Mouse (Mus musculus) intestine, embryonic 14.5 days (tissue): ENCODE measurements around the gene Olfr510. TPM values are rescaled to one million over a fixed set of nuclear protein-coding genes. Genes with fewer than 3 reads are reported as not detected.
"Not testable (repeated sequence)": the region's sequence is repeated elsewhere in the genome, so short reads cannot be mapped to it uniquely, and the experiment has no call there.

Experiments used
- ATAC-seq: fragments of 200-750 bp; cut with Nextera tagmentation; replicated peaks from 2 replicates; pipeline ENCODE4 v1.8.0; 2017; ENCODE audit warnings: low read depth, moderate number of reproducible peaks, moderate TSS enrichment, moderate library complexity; ENCODE audit not compliant: low FRiP score, low TSS enrichment
- DNase-seq: peaks from one replicate; pipeline ENCODE4 v3.0.0-alpha.2; 2018; ENCODE audit warnings: low spot score
- H3K27ac ChIP-seq: fragments of 300-500 bp; sonication (generic); 2 replicates; pipeline ENCODE4 v1.5.1; 2014; ENCODE audit warnings: low read depth, mild to moderate bottlenecking, control low read depth
- H3K27me3 ChIP-seq: fragments of 300-500 bp; sonication (generic); replicated peaks from 2 replicates; pipeline ENCODE4 v1.6.1; 2014; ENCODE audit warnings: low read length, control low read depth; ENCODE audit not compliant: control insufficient read depth, insufficient read depth
- H3K36me3 ChIP-seq: fragments of 300-500 bp; sonication (generic); 2 replicates; pipeline ENCODE4 v1.6.1; 2014; ENCODE audit warnings: low read length, control low read depth; ENCODE audit not compliant: control insufficient read depth, insufficient read depth
- H3K4me1 ChIP-seq: fragments of 300-500 bp; sonication (generic); replicated peaks from 2 replicates; pipeline ENCODE4 v1.6.1; 2014; ENCODE audit warnings: low read length, control low read depth, mixed read lengths; ENCODE audit not compliant: control insufficient read depth, insufficient read depth
- H3K4me2 ChIP-seq: fragments of 300-500 bp; sonication (generic); 2 replicates; pipeline ENCODE4 v1.6.1; 2014; ENCODE audit warnings: low read length
- H3K4me3 ChIP-seq: fragments of 300-500 bp; sonication (generic); 2 replicates; pipeline ENCODE4 v1.5.1; 2014; ENCODE audit warnings: low read depth, low read length, control low read depth, mixed read lengths
- H3K9ac ChIP-seq: fragments of 300-500 bp; sonication (generic); 2 replicates; pipeline ENCODE4 v1.6.1; 2014; ENCODE audit warnings: mild to moderate bottlenecking, low read length
- H3K9me3 ChIP-seq: fragments of 300-500 bp; sonication (generic); 2 replicates; pipeline ENCODE4 v1.6.1; 2016; ENCODE audit warnings: low read length, control low read depth; ENCODE audit not compliant: control insufficient read depth
- WGBS: fragments of 180-500 bp; shearing (Covaris S2); extraction: QIAGEN DNeasy Blood & Tissue Kit; methylation state at CpG from one replicate; pipeline ENCODE4 v1.1.7; 2014; 5-methylcytosine and 5-hydroxymethylcytosine counted together
- polyA plus RNA-seq: library from polyadenylated mRNA; unstranded; fragments of >200 nt; fragmentation: Nextera tagmentation; extraction: Ambion mirVana; gene quantifications from 2 replicates; pipeline ENCODE4 v1.2.1, GENCODE M21; 2014

Olfr510 gene
- not detected in 2 replicates for polyA plus RNA-seq

DNA sequence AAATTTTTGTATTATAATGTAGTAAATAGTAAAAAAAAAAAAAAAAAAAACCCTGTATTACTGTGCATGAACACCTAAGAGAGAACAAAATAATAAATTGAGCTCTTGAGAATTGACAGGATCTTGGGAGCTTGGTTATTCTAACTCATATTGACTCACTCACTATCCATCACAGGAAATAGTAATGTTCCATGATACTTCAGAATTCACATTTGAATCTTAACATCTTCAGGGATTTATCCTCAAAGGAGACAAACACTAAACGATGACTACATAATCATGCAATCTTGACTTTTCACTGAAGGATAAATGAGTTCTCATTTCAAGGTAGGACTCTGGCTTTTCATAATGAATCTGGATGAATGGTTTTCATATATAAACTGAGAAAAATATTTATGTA lies at the start of gene Olfr510:
Gene Olfr510, plus strand, starts transcription at position 301 of the 400 bp plus-strand sequence.
- no peaks in the 10 kb centered on the region for H3K27me3 ChIP-seq
- H3K9me3 ChIP-seq = no peaks in the 10 kb centered on the region
- H3K4me3 ChIP-seq = no peak within 1 kb of the TSS
- no peaks in the 10 kb centered on the region for H3K4me1 ChIP-seq
- H3K4me2 ChIP-seq = no peak within 1 kb of the TSS
- no peak for DNase-seq
- H3K9ac ChIP-seq = no peak within 1 kb of the TSS
- no peak for ATAC-seq
- no peaks in the 10 kb centered on the region for H3K36me3 ChIP-seq
- H3K27ac ChIP-seq = no peak within 1 kb of the TSS
- 92% methylated on average over 1 of the region's 1 CpGs for WGBS

DNA sequence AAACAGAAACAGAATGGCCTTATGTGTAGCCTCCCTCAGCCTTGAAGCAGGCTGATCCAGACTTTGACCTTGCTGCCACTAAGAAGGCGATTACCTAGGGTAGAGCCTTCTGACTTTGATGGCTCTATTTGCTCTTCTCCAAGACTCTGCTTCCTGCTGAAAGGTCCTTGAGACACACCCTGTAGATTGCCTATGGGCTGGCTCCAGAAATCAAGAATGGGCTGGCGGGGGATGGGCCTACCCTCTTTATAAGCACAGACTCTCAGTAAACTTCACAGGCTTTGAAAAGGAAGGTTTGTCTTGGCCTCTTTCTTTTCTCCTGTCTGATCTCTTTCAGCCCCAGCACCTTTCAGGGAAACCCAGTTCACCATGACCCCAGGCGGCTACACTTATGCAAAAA lies 49.4 kb upstream of the Olfr510 start:
- H3K27ac ChIP-seq, H3K9ac ChIP-seq, H3K4me3 ChIP-seq, H3K27me3 ChIP-seq, H3K36me3 ChIP-seq, H3K4me1 ChIP-seq, H3K9me3 ChIP-seq, H3K4me2 ChIP-seq: not testable (repeated sequence)
- WGBS = 61% methylated on average over 3 of the region's 3 CpGs
- peak; percentile 51 for DNase-seq
- ATAC-seq = peak; percentile 87

DNA sequence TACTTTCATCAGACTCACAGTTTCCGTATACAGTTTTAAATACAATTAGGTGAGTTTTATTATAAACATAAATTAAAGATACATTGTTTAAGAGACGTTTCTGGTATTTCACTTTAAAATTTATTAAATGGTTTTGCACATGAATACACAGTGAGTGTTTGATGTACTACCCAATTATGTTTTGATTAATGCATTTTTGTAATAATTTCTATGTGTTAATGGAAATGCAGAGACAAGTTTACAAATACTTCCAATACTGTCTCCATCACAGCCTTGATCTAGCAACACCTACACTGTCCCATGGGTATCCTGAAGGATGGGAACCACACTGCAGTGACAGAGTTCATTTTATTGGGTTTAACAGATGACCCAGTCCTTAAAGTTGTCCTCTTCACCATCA lies 44.7 kb upstream of the Olfr510 start, which contains the start of gene Olfr507:
Gene Olfr507, plus strand, starts transcription at position 301 of the 400 bp plus-strand sequence.
- no peaks in the 10 kb centered on the region for H3K9me3 ChIP-seq
- H3K4me2 ChIP-seq = no peak within 1 kb of the TSS
- ATAC-seq (no peak), DNase-seq (no peak)
- no peak within 1 kb of the TSS for H3K9ac ChIP-seq
- no peak within 1 kb of the TSS for H3K4me3 ChIP-seq
- no peaks in the 10 kb centered on the region for H3K4me1 ChIP-seq
- no peak within 1 kb of the TSS for H3K27ac ChIP-seq
- WGBS = 77% methylated on average over 2 of the region's 2 CpGs
- no peaks in the 10 kb centered on the region for H3K36me3 ChIP-seq
- no peaks in the 10 kb centered on the region for H3K27me3 ChIP-seq

DNA sequence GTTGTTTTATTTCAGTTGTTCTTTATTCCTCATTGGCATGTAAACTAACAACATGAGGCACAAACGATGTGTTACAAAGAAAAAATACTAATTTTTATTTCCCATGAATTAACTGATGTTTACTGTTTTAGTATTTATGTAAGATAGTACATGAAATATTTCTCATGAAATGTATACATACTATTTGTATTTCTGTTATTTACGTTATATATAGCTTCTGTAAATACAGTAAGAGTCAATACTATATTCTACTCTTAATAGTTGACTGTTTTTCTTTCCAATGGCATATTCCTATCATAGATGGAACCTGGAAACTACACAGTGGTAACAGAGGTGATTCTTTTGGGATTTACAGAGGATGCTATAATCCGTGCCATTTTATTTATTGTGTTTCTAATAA lies 36.5 kb upstream of the Olfr510 start, which contains the start of gene Olfr508:
Gene Olfr508, plus strand, starts transcription at position 301 of the 400 bp plus-strand sequence.
- Histone ChIP-seq H3K9me3 (no peaks in the 10 kb centered on the region), H3K27ac (no peak within 1 kb of the TSS), H3K36me3 (no peaks in the 10 kb centered on the region), H3K27me3 (no peaks in the 10 kb centered on the region), H3K4me1 (no peaks in the 10 kb centered on the region), H3K4me3 (no peak within 1 kb of the TSS), H3K9ac (no peak within 1 kb of the TSS), H3K4me2 (no peak within 1 kb of the TSS)
- ATAC-seq (no peak), DNase-seq (no peak)
- 82% methylated on average over 3 of the region's 3 CpGs for WGBS

DNA sequence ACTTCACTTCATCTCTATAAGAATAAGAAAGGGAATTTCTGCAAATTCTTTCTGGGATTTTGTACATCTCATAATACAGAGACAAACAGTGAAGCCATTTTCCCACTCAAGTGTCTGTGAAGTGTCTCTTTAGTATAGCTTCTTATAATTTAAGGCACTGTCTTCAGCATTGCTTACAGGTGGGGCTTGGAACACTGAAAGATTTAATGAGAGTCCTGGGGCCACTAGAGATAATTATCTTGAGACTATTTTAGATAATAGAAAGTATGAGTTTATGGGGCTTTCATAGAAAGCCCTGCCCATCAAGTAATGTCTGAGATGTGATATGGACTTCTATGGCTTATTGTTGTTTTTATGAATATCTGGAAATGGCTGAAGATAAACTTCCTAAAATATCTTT lies 14.4 kb upstream of the Olfr510 start, which contains the start of gene Olfr509:
Gene Olfr509, minus strand, starts transcription at position 101 of the 400 bp plus-strand sequence.
- ATAC-seq (no peak), DNase-seq (no peak)
- no peak within 1 kb of the TSS for H3K9ac ChIP-seq
- H3K4me2 ChIP-seq = no peak within 1 kb of the TSS
- H3K27me3 ChIP-seq = no peaks in the 10 kb centered on the region
- no peaks in the 10 kb centered on the region for H3K36me3 ChIP-seq
- H3K9me3 ChIP-seq = 0 out of 2 replicates have a peak, but pooled peaks cover 2% of the 10 kb centered on the region
- no peak within 1 kb of the TSS for H3K27ac ChIP-seq
- no peaks in the 10 kb centered on the region for H3K4me1 ChIP-seq
- no peak within 1 kb of the TSS for H3K4me3 ChIP-seq

DNA sequence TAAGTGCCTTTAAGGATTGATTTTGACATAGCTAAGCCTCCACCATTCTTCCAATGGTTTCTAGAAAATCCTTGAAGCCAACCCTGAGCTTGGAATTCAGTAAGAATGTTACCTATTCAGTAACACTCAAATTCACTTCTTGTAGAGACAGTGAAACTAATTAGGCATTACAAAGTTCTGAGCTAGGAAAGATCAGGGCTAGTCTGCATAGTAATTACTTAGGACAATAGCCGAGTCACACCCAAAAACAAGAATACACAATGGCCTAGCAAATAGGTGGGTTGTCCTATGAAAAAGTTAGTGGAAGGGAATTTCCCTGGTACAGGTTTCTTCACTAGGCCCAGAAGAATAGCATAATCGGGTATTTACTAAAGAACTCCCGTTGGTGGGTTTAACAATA lies 3.8 kb upstream of the Olfr510 start:
- no peak overlapping the region for H3K4me3 ChIP-seq
- no peak for ATAC-seq
- no peak overlapping the region for H3K9ac ChIP-seq
- H3K4me1 ChIP-seq = no peaks in the 10 kb centered on the region
- H3K4me2 ChIP-seq = no peak overlapping the region
- 86% methylated on average over 3 of the region's 3 CpGs for WGBS
- no peaks in the 10 kb centered on the region for H3K27me3 ChIP-seq
- H3K27ac ChIP-seq = no peak overlapping the region
- no peak for DNase-seq
- H3K9me3 ChIP-seq = no peaks in the 10 kb centered on the region
- H3K36me3 ChIP-seq = no peaks in the 10 kb centered on the region

DNA sequence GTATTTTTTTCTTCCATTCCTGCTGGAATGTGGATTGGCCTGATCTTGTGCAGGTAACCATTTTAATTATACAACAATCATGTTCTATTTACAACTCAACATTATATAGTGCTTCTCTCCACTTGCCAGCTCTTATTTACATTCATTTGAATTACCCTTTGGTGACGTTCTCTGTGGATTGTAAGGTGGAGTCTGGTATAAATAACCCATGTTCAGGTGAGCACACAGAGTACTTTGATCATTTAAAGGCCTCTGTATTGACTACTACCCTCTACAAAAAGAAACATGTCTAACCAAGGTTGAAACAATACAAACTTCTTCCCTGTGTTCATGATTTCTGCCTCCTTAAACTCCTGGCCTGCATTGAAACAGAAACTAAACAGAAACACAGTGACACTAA lies 4.8 kb downstream of the Olfr510 start:
- DNase-seq (no peak), ATAC-seq (no peak)
- no peak overlapping the region for H3K4me2 ChIP-seq
- no peak overlapping the region for H3K9ac ChIP-seq
- no peaks in the 10 kb centered on the region for H3K27me3 ChIP-seq
- no peaks in the 10 kb centered on the region for H3K4me1 ChIP-seq
- H3K36me3 ChIP-seq = no peaks in the 10 kb centered on the region
- WGBS = 62% methylated on average over 1 of the region's 1 CpGs
- H3K9me3 ChIP-seq = no peaks in the 10 kb centered on the region
- no peak overlapping the region for H3K4me3 ChIP-seq
- H3K27ac ChIP-seq = no peak overlapping the region

DNA sequence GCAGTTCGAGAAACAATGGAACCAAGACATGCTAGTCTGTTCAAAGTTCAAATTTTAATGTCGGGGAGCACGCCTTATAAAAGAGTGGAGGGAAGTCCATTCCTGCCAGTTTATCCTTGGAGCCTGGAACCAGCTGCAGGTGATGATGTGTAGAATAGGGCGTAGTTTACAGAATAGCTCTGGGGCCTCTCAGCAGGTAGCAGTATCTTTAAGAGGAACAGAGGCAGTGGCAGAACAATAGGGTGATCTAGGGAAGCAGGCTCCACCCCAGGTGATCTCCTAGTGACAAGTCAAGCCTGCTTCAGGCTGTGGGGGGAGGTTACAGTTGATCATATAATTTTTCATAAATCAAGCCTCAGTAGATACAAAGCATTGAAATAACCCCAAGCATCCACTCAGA lies 12.7 kb downstream of the Olfr510 start:
- no peaks in the 10 kb centered on the region for H3K36me3 ChIP-seq
- H3K27ac ChIP-seq = no peak overlapping the region
- H3K4me3 ChIP-seq = no peak overlapping the region
- H3K9ac ChIP-seq = no peak overlapping the region
- H3K4me2 ChIP-seq = no peak overlapping the region
- H3K9me3 ChIP-seq = no peaks in the 10 kb centered on the region
- WGBS = 82% methylated on average over 4 of the region's 4 CpGs
- DNase-seq (no peak), ATAC-seq (no peak)
- H3K27me3 ChIP-seq = no peaks in the 10 kb centered on the region
- H3K4me1 ChIP-seq = no peaks in the 10 kb centered on the region

DNA sequence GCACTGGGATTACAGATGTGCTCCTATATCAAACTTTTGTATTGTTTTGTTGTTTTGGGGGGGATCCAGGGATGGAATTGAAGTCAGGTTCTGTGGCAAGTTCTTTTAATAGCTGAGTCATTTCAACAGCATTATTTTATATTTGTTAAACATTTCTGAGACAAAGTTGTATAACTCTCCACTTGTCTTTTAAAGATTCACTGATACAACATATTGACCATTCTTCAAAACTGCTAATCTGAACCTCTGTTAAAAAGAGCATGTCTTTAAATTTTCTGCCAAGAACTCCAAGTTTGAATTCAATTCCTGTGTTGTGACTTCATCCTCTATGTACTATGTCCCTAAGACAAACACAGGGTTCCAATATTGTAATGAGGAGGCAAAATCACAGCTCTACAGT lies 46.8 kb downstream of the Olfr510 start, which contains the start of gene Olfr512:
Gene Olfr512, plus strand, starts transcription at position 301 of the 400 bp plus-strand sequence.
- H3K4me3 ChIP-seq = no peak within 1 kb of the TSS

More for the DNA sequence above, 46.8 kb downstream of the Olfr510 start, which contains the start of gene Olfr512:
- no peak within 1 kb of the TSS for H3K9ac ChIP-seq
- no peaks in the 10 kb centered on the region for H3K9me3 ChIP-seq
- H3K27ac ChIP-seq = no peak within 1 kb of the TSS
- no peaks in the 10 kb centered on the region for H3K27me3 ChIP-seq
- DNase-seq (no peak), ATAC-seq (no peak)
- no peaks in the 10 kb centered on the region for H3K4me1 ChIP-seq
- H3K4me2 ChIP-seq = no peak within 1 kb of the TSS
- H3K36me3 ChIP-seq = no peaks in the 10 kb centered on the region
